Mouse (Mus musculus) adipocyte (in vitro differentiated cells): Measurements from ENCODE around the gene Aars2.

Source experiments
- DNase-seq: peaks from one replicate; pipeline ENCODE4 v3.0.0-alpha.2; 2016; ENCODE audit warnings: low spot score

Gene Aars2

GRCm38 (mm10) chr17:45543115-45543514 is 36.5 kb downstream of the Aars2 start:
- DNase-seq, result no peak

- DNase-seq, result no peak
Observed at GRCm38 (mm10) chr17:45544001-45544872, 37.6 kb downstream of the Aars2 start.

- no peak for DNase-seq
Observed at GRCm38 (mm10) chr17:45544873-45545277, 38.2 kb downstream of the Aars2 start.

- no peak for DNase-seq
Observed at GRCm38 (mm10) chr17:45545278-45545961, 38.8 kb downstream of the Aars2 start.

GRCm38 (mm10) chr17:45546941-45547340 is 40.3 kb downstream of the Aars2 start:
- DNase-seq, result no peak

- no peak for DNase-seq
Observed at GRCm38 (mm10) chr17:45547461-45548190, 41.0 kb downstream of the Aars2 start.

GRCm38 (mm10) chr17:45548541-45549512 is 42.2 kb downstream of the Aars2 start:
- DNase-seq, result no peak

- no peak for DNase-seq
Observed at GRCm38 (mm10) chr17:45549617-45550181, 43.1 kb downstream of the Aars2 start, which contains the start of gene Tmem151b. Gene Tmem151b, minus strand, starts transcription at chr17:45549677.

GRCm38 (mm10) chr17:45550253-45550652 is 43.6 kb downstream of the Aars2 start:
- no peak for DNase-seq

GRCm38 (mm10) chr17:45551249-45551796 is 44.7 kb downstream of the Aars2 start:
- DNase-seq, result no peak

- peak; percentile 81 for DNase-seq
Observed at GRCm38 (mm10) chr17:45551816-45552451, 45.3 kb downstream of the Aars2 start.

GRCm38 (mm10) chr17:45553065-45553464 is 46.4 kb downstream of the Aars2 start:
- no peak for DNase-seq

GRCm38 (mm10) chr17:45554420-45554819 is 47.8 kb downstream of the Aars2 start:
- DNase-seq, result no peak

- DNase-seq, result peak; percentile 71
Observed at GRCm38 (mm10) chr17:45555452-45556106, 48.9 kb downstream of the Aars2 start, which contains the start of gene Nfkbie. Gene Nfkbie, plus strand, starts transcription at chr17:45555703.

GRCm38 (mm10) chr17:45556107-45556489 is 49.5 kb downstream of the Aars2 start:
- no peak for DNase-seq

- DNase-seq, result no peak
Observed at GRCm38 (mm10) chr17:45556514-45557245, 50.0 kb downstream of the Aars2 start.

- DNase-seq, result no peak
Observed at GRCm38 (mm10) chr17:45557246-45557824, 50.7 kb downstream of the Aars2 start.
